Mouse (Mus musculus): ENCODE data around the gene Pth1r. TPM values are rescaled to one million over a fixed set of nuclear protein-coding genes. Genes with fewer than 3 reads are reported as not detected.
A peak's percentile ranks its signal among the peaks of the same experiment; 100 is the strongest.

Gene Pth1r
- 8.2 and 9.0 TPM in 2 replicates for polyA plus RNA-seq (2012; rRNA removed)

DNA sequence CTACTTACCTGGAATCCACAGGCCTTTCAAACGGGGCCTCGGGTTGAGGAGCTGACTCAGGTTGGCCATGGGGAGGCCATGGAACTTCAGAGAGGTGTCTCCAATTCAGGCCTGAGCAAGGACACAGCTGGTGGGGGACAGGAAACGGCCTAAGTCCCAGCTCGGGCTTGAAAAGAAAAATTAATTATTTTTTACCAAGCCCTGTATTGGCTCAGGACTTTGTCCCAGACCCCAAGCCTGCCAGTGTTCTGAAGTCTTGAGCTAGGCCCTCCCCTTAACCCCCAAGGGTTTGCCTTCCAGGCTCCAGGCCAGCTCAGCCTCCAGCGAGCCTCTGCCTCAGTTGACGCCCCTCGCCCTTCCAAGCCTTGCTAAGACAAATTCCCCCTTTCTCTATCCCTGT lies at the start of gene Pth1r:
TSS of gene Pth1r (minus strand) at position 185 of the 400 bp plus-strand sequence.
- Histone ChIP-seq H3K4me3 (ENCODE audit: insufficient read depth, low read length) (no peak within 1 kb of the TSS), H3K4me1 (ENCODE audit: control insufficient read depth, insufficient read depth, low read length) (no peaks in the 10 kb centered on the region), H3K27ac (ENCODE audit: insufficient read depth, low read length) (no peak within 1 kb of the TSS)
- no peak for TF ChIP-seq CTCF (IDR thresholded peaks at IDR 0.05; ENCODE audit: extremely low read depth, insufficient read depth, low read length)
- TF ChIP-seq POLR2A (IDR thresholded peaks at IDR 0.05; ENCODE audit: extremely low read depth, insufficient read depth, low read length), result no peak

DNA sequence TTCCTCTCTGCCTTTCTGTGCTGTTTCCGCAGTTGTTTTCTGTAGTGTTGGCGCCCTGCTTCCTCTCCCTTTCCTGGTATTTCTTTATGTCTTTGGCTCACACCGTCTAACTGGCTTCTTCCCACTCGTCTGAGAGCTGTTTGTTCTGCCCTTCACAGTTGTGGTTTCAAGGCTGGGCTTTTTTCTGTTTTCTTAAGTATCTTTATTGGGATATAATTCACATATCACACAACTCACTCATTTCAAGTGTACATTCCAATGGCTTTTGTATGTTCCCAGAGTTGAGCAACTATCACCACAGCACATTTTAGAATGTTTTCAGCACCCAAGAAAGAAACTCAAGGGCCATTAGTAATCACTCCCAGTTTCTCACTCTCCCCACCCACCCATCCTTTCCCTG lies 43.5 kb upstream of the Pth1r start:
- H3K4me1 ChIP-seq (ENCODE audit: control insufficient read depth, insufficient read depth, low read length), result no peaks in the 10 kb centered on the region; the same call in 1 of the 2 replicates
- TF ChIP-seq POLR2A (IDR thresholded peaks at IDR 0.05; ENCODE audit: extremely low read depth, insufficient read depth, low read length), result no peak
- no peak for TF ChIP-seq CTCF (IDR thresholded peaks at IDR 0.05; ENCODE audit: extremely low read depth, insufficient read depth, low read length)
- H3K27ac ChIP-seq (ENCODE audit: insufficient read depth, low read length), result no peak overlapping the region
- no peak overlapping the region for H3K4me3 ChIP-seq (ENCODE audit: insufficient read depth, low read length)

GRCm38 (mm10) chr9:110788169-110788568 lies 41.2 kb upstream of the Pth1r start:
- Histone ChIP-seq H3K27ac (ENCODE audit: insufficient read depth, low read length) (no peak overlapping the region), H3K4me3 (ENCODE audit: insufficient read depth, low read length) (no peak overlapping the region), H3K4me1 (ENCODE audit: control insufficient read depth, insufficient read depth, low read length) (no peaks in the 10 kb centered on the region; the same call in 1 of the 2 replicates)
- TF ChIP-seq CTCF (IDR thresholded peaks at IDR 0.05; ENCODE audit: extremely low read depth, insufficient read depth, low read length) (no peak), POLR2A (IDR thresholded peaks at IDR 0.05; ENCODE audit: extremely low read depth, insufficient read depth, low read length) (no peak)

DNA sequence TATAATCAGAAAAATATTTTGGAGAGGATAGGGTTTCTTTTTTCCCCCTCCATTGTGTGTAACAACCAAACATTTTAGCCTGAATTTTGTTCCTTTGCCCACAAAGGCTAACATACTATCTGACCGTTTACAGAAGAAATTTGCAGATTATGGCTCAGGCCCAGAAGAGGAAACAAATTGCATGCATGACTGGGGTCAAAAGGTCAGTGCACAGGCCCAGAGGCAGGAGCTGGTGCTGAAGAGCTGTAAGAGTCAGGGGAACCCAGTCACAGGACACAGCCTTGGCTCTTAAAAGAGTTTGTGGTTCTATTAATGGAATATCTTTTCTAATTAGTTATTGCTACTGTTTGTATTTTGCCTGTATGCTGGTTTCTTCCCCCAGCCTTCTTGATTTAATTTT lies 36.7 kb upstream of the Pth1r start:
- Histone ChIP-seq H3K4me1 (ENCODE audit: control insufficient read depth, insufficient read depth, low read length) (no peaks in the 10 kb centered on the region), H3K4me3 (ENCODE audit: insufficient read depth, low read length) (no peak overlapping the region), H3K27ac (ENCODE audit: insufficient read depth, low read length) (no peak overlapping the region)
- TF ChIP-seq POLR2A (IDR thresholded peaks at IDR 0.05; ENCODE audit: extremely low read depth, insufficient read depth, low read length), result no peak
- no peak for TF ChIP-seq CTCF (IDR thresholded peaks at IDR 0.05; ENCODE audit: extremely low read depth, insufficient read depth, low read length)

- Histone ChIP-seq H3K4me3 (ENCODE audit: insufficient read depth, low read length) (peak overlapping the region; percentile 28), H3K27ac (ENCODE audit: insufficient read depth, low read length) (no peak overlapping the region), H3K4me1 (ENCODE audit: control insufficient read depth, insufficient read depth, low read length) (no peaks in the 10 kb centered on the region)
- TF ChIP-seq CTCF (IDR thresholded peaks at IDR 0.05; ENCODE audit: extremely low read depth, insufficient read depth, low read length) (no peak), POLR2A (IDR thresholded peaks at IDR 0.05; ENCODE audit: extremely low read depth, insufficient read depth, low read length) (no peak)
These were observed 34.8 kb upstream of the Pth1r start for GRCm38 (mm10) chr9:110781731-110782130.

GRCm38 (mm10) chr9:110781256-110781721 lies 34.3 kb upstream of the Pth1r start:
- Histone ChIP-seq H3K27ac (ENCODE audit: insufficient read depth, low read length) (no peak overlapping the region), H3K4me1 (ENCODE audit: control insufficient read depth, insufficient read depth, low read length) (no peaks in the 10 kb centered on the region), H3K4me3 (ENCODE audit: insufficient read depth, low read length) (peak overlapping the region; percentile 28)
- TF ChIP-seq POLR2A (IDR thresholded peaks at IDR 0.05; ENCODE audit: extremely low read depth, insufficient read depth, low read length) (no peak), CTCF (IDR thresholded peaks at IDR 0.05; ENCODE audit: extremely low read depth, insufficient read depth, low read length) (peak; percentile 67)

- Histone ChIP-seq H3K4me3 (ENCODE audit: insufficient read depth, low read length) (no peak overlapping the region), H3K27ac (ENCODE audit: insufficient read depth, low read length) (no peak overlapping the region), H3K4me1 (ENCODE audit: control insufficient read depth, insufficient read depth, low read length) (no peaks in the 10 kb centered on the region)
- 0 out of 2 replicates have a peak, but pooled peaks have one; percentile 2 for TF ChIP-seq CTCF (IDR thresholded peaks at IDR 0.05; ENCODE audit: extremely low read depth, insufficient read depth, low read length)
- no peak for TF ChIP-seq POLR2A (IDR thresholded peaks at IDR 0.05; ENCODE audit: extremely low read depth, insufficient read depth, low read length)
These were observed 32.4 kb upstream of the Pth1r start for GRCm38 (mm10) chr9:110779242-110779913.

DNA sequence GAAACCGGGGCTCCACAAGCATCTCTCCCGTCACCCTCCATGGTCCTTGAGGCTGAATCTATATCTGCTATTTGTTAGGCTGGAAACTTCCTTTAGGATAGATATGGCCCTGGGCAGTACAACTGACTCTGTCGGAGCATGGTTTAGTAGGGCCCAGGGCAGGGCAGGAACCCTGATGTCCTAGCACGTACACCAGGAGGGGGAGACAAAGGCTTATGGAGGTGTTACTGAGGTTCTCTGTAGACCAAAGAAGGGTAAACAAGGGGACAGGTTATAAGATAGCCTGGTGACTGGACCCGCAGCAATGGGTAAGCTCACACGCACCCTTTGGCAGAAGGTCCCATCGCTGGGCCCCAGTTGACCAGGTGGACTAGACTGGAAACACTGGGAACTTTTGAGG lies 31.6 kb upstream of the Pth1r start:
- Histone ChIP-seq H3K4me3 (ENCODE audit: insufficient read depth, low read length) (no peak overlapping the region), H3K27ac (ENCODE audit: insufficient read depth, low read length) (no peak overlapping the region), H3K4me1 (ENCODE audit: control insufficient read depth, insufficient read depth, low read length) (no peaks in the 10 kb centered on the region)
- TF ChIP-seq CTCF (IDR thresholded peaks at IDR 0.05; ENCODE audit: extremely low read depth, insufficient read depth, low read length), result no peak
- no peak for TF ChIP-seq POLR2A (IDR thresholded peaks at IDR 0.05; ENCODE audit: extremely low read depth, insufficient read depth, low read length)

GRCm38 (mm10) chr9:110778100-110778499 lies 31.2 kb upstream of the Pth1r start:
- no peak overlapping the region for H3K27ac ChIP-seq (ENCODE audit: insufficient read depth, low read length)
- H3K4me1 ChIP-seq (ENCODE audit: control insufficient read depth, insufficient read depth, low read length), result no peaks in the 10 kb centered on the region
- no peak overlapping the region for H3K4me3 ChIP-seq (ENCODE audit: insufficient read depth, low read length)
- TF ChIP-seq POLR2A (IDR thresholded peaks at IDR 0.05; ENCODE audit: extremely low read depth, insufficient read depth, low read length) (no peak), CTCF (IDR thresholded peaks at IDR 0.05; ENCODE audit: extremely low read depth, insufficient read depth, low read length) (no peak)

Data from cortical plate, adult 2 months (tissue).